ENCODE assay signal across 7 mouse cellular contexts in genomic region chr8:64692651-64693201, GRCm38 (mm10). TPM values are rescaled to one million over a fixed set of nuclear protein-coding genes. Genes with fewer than 3 reads are reported as not detected.
A peak's percentile ranks its signal among the peaks of the same experiment; 100 is the strongest.
DNase-seq lines count a peak whose midpoint lies in the region; ATAC-seq lines count a peak whose summit lies in the region.

Gene Cpe (minus strand): TSS chr8:64693054.

- DNase-seq in adrenal gland, postnatal 36 days: peak; percentile 92
- DNase-seq in heart, adult 18-20 months: peak; percentile 82 to 85
- DNase-seq in kidney, adult 11 months: peak; percentile 60
- DNase-seq in left cerebral cortex, postnatal 25 days (ENCODE audit: low spot score in 2 of 2): peak; percentile 89 to 94
- peak; percentile 85 for DNase-seq in right cerebral cortex, postnatal 4 days

- H3K4me3 ChIP-seq in embryonic facial prominence, embryonic 12.5 days: peak within 1 kb of the TSS; percentile 57

- H3K36me3 ChIP-seq in embryonic facial prominence, embryonic 12.5 days: no peaks in the 10 kb centered on the region

- peak within 1 kb of the TSS; percentile 89 for H3K27ac ChIP-seq in embryonic facial prominence, embryonic 12.5 days

- ATAC-seq in embryonic facial prominence, embryonic 12.5 days (ENCODE audit: insufficient number of reproducible peaks, insufficient read depth, low FRiP score, low TSS enrichment): peak; percentile 96
- ATAC-seq in megakaryocyte-erythroid progenitor cell, adult 5-6 weeks (replicated peaks; ENCODE audit: low FRiP score, low TSS enrichment, poor library complexity, severe bottlenecking): peak; percentile 98

- H3K4me1 ChIP-seq in embryonic facial prominence, embryonic 12.5 days: 0 out of 2 replicates have a peak, but pooled peaks cover 4% of the 10 kb centered on the region

- H3K4me2 ChIP-seq in embryonic facial prominence, embryonic 12.5 days (replicated peaks): peak within 1 kb of the TSS; percentile 73

- intact Hi-C loops in left cerebral cortex, postnatal 25 days (cut with DNase I): loop anchor here (1.0 kb wide), 1 partner anchor 73 kb away; no protein-coding TSS in a partner anchor

- peak within 1 kb of the TSS; percentile 82 for H3K9ac ChIP-seq in embryonic facial prominence, embryonic 12.5 days

- H3K9me3 ChIP-seq in embryonic facial prominence, embryonic 12.5 days: no peaks in the 10 kb centered on the region

- no peaks in the 10 kb centered on the region for H3K27me3 ChIP-seq in embryonic facial prominence, embryonic 12.5 days

- WGBS in embryonic facial prominence, embryonic 12.5 days: under 1% methylated on average over 54 of the region's 54 CpGs

RNA-seq across cellular contexts. Expression of gene Cpe, which starts in this region (rescaled TPM):
- 100 to 1,000 TPM; 731 to 943 TPM for total RNA-seq in adrenal gland, postnatal 36 days (2021)
- polyA plus RNA-seq in embryonic facial prominence, embryonic 12.5 days (2016; fragmentation: Nextera tagmentation; extraction: Ambion mirVana): 182 and 183 TPM in 2 replicates
- total RNA-seq in heart, adult 18-20 months (2021): 100 to 1,000 TPM; 259 to 260 TPM
- total RNA-seq in left cerebral cortex, postnatal 25 days (2021): 1,000 to 10,000 TPM; 2,305 to 2,540 TPM
- total RNA-seq in megakaryocyte-erythroid progenitor cell, adult 5-6 weeks (2014; fragmentation: Nextera tagmentation): not detected in 2 replicates
- total RNA-seq in megakaryocyte-erythroid progenitor cell, adult 5-6 weeks (2017): not detected in 2 replicates

Comparison
In these comparisons a context has a peak if more than half of its experiments do, and no peak if none do; other contexts are left out.
1. Peak in every context shown above with its lines: DNase-seq, ATAC-seq, H3K4me3 ChIP-seq and H3K27ac ChIP-seq.
2. RNA of gene Cpe (total RNA-seq): 2,305 to 2,540 TPM in left cerebral cortex, postnatal 25 days, 731 to 943 TPM in adrenal gland, postnatal 36 days and 259 to 260 TPM in heart, adult 18-20 months; not detected in megakaryocyte-erythroid progenitor cell, adult 5-6 weeks; every median in the first group is over 100 times any median in the second.
3. Peak in ATAC-seq in megakaryocyte-erythroid progenitor cell, adult 5-6 weeks; RNA of the gene not detected or under 1 TPM.